Mouse (Mus musculus) forebrain, embryonic 16.5 days (tissue): ENCODE measurements around the gene Fgfr2. TPM values are rescaled to one million over a fixed set of nuclear protein-coding genes. Genes with fewer than 3 reads are reported as not detected.

Source experiments
- ATAC-seq: fragments of 200-750 bp; cut with Nextera tagmentation; 2 replicates; pipeline ENCODE4 v1.8.0; 2017; ENCODE audit warnings: mild to moderate bottlenecking, moderate library complexity
- H3K27ac ChIP-seq: fragments of 300-500 bp; sonication (generic); 2 replicates; pipeline ENCODE4 v1.5.1; 2014; ENCODE audit warnings: low read length, control low read depth
- H3K27me3 ChIP-seq: fragments of 300-500 bp; sonication (generic); replicated peaks from 2 replicates; pipeline ENCODE4 v1.6.1; 2014; ENCODE audit warnings: low read length; ENCODE audit not compliant: control insufficient read depth, insufficient read depth
- H3K36me3 ChIP-seq: fragments of 300-500 bp; sonication (generic); 2 replicates; pipeline ENCODE4 v1.6.1; 2014; ENCODE audit not compliant: control insufficient read depth, insufficient read depth
- H3K4me1 ChIP-seq: fragments of 300-500 bp; sonication (generic); replicated peaks from 2 replicates; pipeline ENCODE4 v1.6.1; 2014; ENCODE audit warnings: low read length; ENCODE audit not compliant: control insufficient read depth, insufficient read depth
- H3K4me2 ChIP-seq: fragments of 300-500 bp; sonication (generic); 2 replicates; pipeline ENCODE4 v1.6.1; 2014; ENCODE audit warnings: mild to moderate bottlenecking, low read length, control low read depth
- H3K4me3 ChIP-seq: fragments of 300-500 bp; sonication (generic); replicated peaks from 2 replicates; pipeline ENCODE4 v1.5.1; 2014; ENCODE audit warnings: mild to moderate bottlenecking, low read length, control low read depth
- H3K9ac ChIP-seq: fragments of 300-500 bp; sonication (generic); replicated peaks from 2 replicates; pipeline ENCODE4 v1.6.1; 2014; ENCODE audit warnings: low read depth, low read length, control low read depth
- H3K9me3 ChIP-seq: fragments of 300-500 bp; sonication (generic); 2 replicates; pipeline ENCODE4 v1.6.1; 2016; ENCODE audit warnings: low read length; ENCODE audit not compliant: control insufficient read depth
- WGBS: fragments of 180-500 bp; shearing (Covaris S2); extraction: QIAGEN DNeasy Blood & Tissue Kit; methylation state at CpG from one replicate; pipeline ENCODE4 v1.1.7; 2014; 5-methylcytosine and 5-hydroxymethylcytosine counted together
- polyA plus RNA-seq: library from polyadenylated mRNA; unstranded; fragments of >200 nt; fragmentation: Nextera tagmentation; extraction: Ambion mirVana; gene quantifications from 2 replicates; pipeline ENCODE4 v1.2.1, GENCODE M21; 2015

Fgfr2 gene
- polyA plus RNA-seq, 1 experiment from 2014 or later, result 39.2 TPM

DNA sequence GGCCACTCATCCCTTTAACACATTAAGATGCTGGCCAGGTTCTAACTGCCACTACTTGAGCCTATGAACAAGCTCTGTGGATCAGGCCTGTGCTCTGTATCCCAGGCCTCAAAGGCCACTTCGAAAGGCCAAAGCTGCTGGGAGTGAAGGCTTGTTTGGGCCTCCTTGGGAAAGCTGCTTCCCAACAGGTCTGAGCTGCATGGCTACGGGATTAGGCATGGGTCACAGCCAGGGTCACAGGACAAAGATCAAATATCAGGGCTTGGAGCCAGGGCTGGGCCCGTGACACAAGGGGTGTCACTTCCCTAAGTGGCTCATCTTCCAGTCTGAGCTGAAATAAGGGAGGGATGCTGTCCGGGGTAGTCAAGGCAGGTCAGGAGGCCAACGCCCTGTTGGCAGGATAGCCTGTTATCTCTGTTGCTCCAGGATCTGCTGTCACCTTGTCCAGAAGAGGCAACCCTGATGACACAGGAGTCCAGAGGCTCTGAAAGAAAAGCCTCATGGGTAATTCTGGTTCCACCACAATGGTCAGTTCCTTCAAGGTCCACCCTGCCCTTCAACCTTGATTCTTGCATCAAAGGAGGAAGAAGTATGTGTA is 1313.5 kb downstream of the Fgfr2 start:
- 44% methylated on average over 5 of the region's 5 CpGs for WGBS
- no peak overlapping the region for H3K27ac ChIP-seq
- H3K27me3 ChIP-seq, result peaks cover 38% of the 10 kb centered on the region
- no peaks in the 10 kb centered on the region for H3K4me1 ChIP-seq
- no peak for ATAC-seq
- no peaks in the 10 kb centered on the region for H3K36me3 ChIP-seq
- H3K9ac ChIP-seq, result no peak overlapping the region
- H3K9me3 ChIP-seq, result no peaks in the 10 kb centered on the region
- H3K4me3 ChIP-seq, result no peak overlapping the region
- no peak overlapping the region for H3K4me2 ChIP-seq

DNA sequence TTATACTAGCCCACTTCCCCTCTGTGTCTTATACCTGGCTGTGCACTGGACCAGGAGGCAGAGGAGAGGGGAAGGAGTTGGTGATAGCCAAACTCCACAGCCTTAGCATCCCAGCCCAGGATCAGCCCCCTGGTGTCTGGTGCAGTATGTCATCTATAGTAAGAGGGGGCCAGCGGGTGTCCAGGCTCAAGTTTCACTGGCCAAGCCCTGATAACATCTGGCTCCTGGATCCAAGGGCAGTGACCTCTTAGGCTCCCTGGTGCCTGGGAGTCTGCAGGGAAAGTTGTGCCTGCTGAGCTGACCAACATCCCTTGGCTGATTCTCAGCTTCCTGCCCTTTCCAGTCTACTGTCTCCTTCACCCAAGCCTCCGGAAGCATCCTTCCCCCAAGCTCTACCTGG is 1315.9 kb downstream of the Fgfr2 start:
- peaks cover 55% of the 10 kb centered on the region for H3K27me3 ChIP-seq
- no peak overlapping the region for H3K27ac ChIP-seq
- H3K9ac ChIP-seq, result no peak overlapping the region
- H3K4me2 ChIP-seq, result no peak overlapping the region
- H3K4me3 ChIP-seq, result no peak overlapping the region
- H3K36me3 ChIP-seq, result no peaks in the 10 kb centered on the region
- H3K9me3 ChIP-seq, result no peaks in the 10 kb centered on the region
- 50% methylated on average over 2 of the region's 2 CpGs for WGBS
- H3K4me1 ChIP-seq, result no peaks in the 10 kb centered on the region
- no peak for ATAC-seq

DNA sequence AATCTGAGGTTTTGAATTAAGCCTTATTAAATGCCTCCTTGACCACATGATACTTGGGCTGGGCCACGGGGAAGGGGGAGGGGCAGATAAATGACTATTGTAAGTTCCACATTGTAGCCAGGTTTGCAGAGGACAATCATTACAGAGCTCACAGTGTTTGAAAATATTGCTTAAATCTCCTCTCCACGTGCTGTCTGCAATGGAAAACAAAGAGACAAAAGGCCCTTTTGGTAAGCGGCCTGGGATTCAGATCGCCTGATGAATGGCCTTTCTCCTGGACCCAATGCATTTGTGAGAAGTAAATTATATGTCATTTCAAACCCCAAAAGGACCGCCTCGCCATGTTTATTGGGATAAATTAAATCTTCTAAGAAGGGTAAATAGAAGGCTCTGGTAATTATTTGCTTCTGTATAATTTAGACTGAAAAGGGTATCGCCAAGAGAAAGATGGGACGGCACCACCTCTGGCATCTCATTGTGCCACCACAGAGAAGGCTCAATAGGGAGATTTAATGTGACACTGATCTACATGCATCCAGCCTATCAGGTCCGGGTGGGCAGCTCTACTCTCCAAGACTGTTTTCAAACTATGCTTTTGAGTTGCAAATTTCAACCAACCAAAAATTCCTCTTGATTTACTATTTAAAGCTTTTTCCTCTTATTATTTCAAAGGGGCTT is 1317.5 kb downstream of the Fgfr2 start:
- Histone ChIP-seq H3K4me3 (no peak overlapping the region), H3K9ac (no peak overlapping the region), H3K9me3 (no peaks in the 10 kb centered on the region), H3K36me3 (no peaks in the 10 kb centered on the region), H3K27me3 (peaks cover 63% of the 10 kb centered on the region), H3K4me1 (no peaks in the 10 kb centered on the region), H3K27ac (no peak overlapping the region), H3K4me2 (no peak overlapping the region)
- WGBS, result 10% methylated on average over 9 of the region's 9 CpGs
- ATAC-seq, result no peak

DNA sequence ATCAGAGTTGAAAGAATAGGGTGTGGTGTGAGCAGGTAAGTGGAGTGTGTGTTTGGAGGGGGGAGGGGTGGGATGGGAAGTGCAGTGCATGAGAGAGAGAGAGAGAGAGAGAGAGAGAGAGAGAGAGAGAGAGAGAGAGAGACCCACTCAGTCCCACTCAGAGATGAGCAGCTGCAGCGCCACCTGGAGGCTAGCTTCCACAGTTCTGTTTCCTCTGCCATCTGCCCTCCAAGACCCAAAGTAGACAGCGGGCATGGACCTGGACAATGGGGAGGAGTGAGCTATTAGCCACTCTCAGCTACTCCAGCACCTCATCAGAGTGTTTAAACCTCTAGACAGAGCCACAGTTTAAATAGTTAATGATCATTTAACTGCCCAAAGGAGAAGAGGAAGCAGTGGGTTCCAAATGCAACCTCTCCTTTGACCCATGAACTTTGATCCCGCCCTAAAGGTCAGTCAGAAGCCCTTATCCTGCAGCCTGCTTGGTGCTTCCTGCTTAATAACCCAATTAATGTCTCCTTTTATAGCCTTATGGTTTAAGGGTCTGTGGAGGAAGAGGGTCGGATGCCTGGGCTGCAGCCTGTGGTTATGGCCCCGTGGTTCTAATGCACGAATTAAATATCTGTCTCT is 1322.6 kb downstream of the Fgfr2 start:
- Histone ChIP-seq H3K27ac (no peak overlapping the region), H3K9me3 (no peaks in the 10 kb centered on the region), H3K4me1 (no peaks in the 10 kb centered on the region), H3K4me2 (no peak overlapping the region), H3K27me3 (peaks cover 59% of the 10 kb centered on the region), H3K9ac (no peak overlapping the region), H3K36me3 (no peaks in the 10 kb centered on the region), H3K4me3 (no peak overlapping the region)
- no peak for ATAC-seq
- 63% methylated on average over 6 of the region's 6 CpGs for WGBS

DNA sequence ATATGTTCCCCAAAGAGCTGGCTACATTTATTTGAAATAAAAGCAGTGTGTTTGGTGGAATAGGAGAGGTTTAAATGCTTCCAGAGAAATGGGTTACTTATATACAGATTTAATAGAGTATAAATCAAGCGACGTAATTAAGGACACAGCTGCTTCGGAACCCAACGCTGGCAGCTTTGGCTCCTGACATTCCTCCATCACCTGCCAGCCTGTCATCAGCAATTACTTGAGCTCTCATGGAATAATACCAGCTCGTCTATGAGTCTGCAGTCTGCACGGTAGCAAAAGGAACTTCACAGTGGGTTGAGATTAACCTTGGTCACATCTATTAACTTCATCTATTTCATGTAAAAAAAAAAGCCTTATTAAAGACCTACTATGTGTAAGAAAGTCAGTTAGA is 1326.0 kb downstream of the Fgfr2 start:
- Histone ChIP-seq H3K27ac (no peak overlapping the region), H3K9ac (no peak overlapping the region), H3K4me2 (no peak overlapping the region), H3K9me3 (no peaks in the 10 kb centered on the region), H3K27me3 (peaks cover 44% of the 10 kb centered on the region), H3K36me3 (no peaks in the 10 kb centered on the region), H3K4me1 (no peaks in the 10 kb centered on the region), H3K4me3 (no peak overlapping the region)
- ATAC-seq, result no peak
- 34% methylated on average over 6 of the region's 6 CpGs for WGBS

DNA sequence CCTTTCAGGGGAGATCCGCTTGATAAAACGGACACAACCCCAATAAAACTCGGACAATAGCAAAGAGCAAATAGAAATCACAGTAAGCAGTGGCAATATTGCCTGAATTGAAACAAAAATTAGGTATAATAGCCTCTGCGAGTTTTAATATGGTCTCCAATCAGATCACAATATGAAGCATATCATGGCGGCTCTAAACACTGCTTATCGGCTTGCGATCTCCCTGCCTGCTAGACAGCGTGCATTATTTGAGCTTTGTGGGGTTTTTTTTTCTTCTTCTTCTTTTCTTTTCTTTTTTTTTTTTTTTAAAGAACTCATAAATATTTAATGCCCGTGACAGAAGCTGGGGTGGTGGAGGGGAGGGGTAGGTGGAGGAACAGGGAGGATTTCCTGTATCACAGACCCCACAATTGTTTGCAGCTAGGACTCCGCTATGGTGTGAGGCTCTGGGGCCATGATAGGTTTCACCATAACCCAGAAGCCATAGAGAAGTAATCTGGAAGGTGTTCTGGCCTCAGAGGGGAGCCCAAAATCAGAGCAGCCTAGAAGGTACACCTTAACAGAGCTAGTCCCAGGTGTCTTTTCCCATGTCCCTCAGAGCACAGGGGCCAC is 1334.4 kb downstream of the Fgfr2 start:
- Histone ChIP-seq H3K4me2 (no peak overlapping the region), H3K9ac (no peak overlapping the region), H3K27ac (no peak overlapping the region), H3K4me1 (peaks cover 8% of the 10 kb centered on the region), H3K36me3 (no peaks in the 10 kb centered on the region), H3K4me3 (no peak overlapping the region), H3K27me3 (peaks cover 34% of the 10 kb centered on the region), H3K9me3 (no peaks in the 10 kb centered on the region)
- WGBS, result 42% methylated on average over 10 of the region's 10 CpGs
- ATAC-seq, result no peak

DNA sequence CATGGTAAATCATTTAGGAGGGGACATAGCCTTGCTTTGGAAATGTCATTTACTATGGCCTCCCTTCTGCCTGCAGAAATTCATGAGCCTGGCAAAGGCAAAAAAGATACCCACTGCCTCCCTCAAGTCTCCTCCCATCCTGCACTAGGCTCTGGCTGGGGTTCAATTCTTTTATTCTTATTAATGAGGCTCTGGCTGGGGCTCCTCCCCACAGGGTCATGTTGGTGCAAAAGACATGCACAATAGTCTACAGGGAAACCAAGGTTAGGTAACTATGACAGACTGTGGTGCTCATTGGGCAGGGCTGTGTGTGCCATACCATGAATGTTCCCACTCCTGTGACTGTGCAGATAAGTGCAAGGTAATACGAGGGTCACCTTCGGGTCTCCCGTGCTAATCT is 1337.4 kb downstream of the Fgfr2 start:
- Histone ChIP-seq H3K4me1 (peaks cover 14% of the 10 kb centered on the region), H3K36me3 (no peaks in the 10 kb centered on the region), H3K9me3 (no peaks in the 10 kb centered on the region), H3K4me2 (no peak overlapping the region), H3K27ac (no peak overlapping the region), H3K4me3 (no peak overlapping the region), H3K9ac (no peak overlapping the region), H3K27me3 (peaks cover 44% of the 10 kb centered on the region)
- WGBS, result 85% methylated on average over 3 of the region's 3 CpGs
- ATAC-seq, result peak; percentile 12; the same call in 1 of the 2 replicates

DNA sequence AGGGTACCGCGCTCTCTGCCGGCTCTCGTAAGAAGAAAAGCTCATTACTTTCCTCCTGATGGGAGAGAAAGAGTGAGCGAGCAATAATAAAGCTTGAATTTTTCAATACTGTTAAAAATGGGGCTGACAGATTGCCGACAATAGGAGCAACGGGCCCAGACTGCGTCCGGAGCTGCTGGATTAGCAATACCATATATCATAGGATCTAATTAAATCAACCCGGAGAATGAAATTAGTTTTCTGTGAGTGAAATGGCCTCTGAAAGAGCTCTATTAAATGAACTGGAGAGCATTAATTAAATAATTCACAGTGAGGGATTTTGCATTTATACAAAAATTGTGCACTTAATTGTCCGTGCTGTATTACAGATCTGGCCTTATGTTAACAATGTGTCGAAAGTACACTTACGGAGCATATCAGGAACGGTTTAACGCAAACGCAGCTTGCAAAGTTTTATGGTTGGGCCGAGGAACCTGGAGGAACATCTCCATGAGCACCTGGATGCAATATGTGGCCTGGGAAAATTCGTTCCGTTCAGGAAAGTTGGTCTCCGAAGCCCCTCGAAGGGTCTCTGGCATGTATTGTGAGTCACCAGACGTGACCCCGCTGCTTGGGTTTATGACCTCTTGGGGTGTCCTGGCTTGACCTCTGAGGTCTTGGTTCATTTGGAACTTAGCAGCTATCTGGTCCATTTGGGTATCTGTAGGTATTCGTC is 1344.7 kb downstream of the Fgfr2 start:
- H3K4me1 ChIP-seq, result peaks cover 28% of the 10 kb centered on the region
- no peaks in the 10 kb centered on the region for H3K9me3 ChIP-seq
- H3K27me3 ChIP-seq, result peaks cover 68% of the 10 kb centered on the region
- no peak overlapping the region for H3K4me2 ChIP-seq
- no peaks in the 10 kb centered on the region for H3K36me3 ChIP-seq
- 0 out of 2 replicates have a peak, but pooled peaks have one; percentile 3 for ATAC-seq
- no peak overlapping the region for H3K9ac ChIP-seq
- WGBS, result 28% methylated on average over 24 of the region's 24 CpGs
- H3K4me3 ChIP-seq, result no peak overlapping the region
- no peak overlapping the region for H3K27ac ChIP-seq
